Mouse (Mus musculus) bone marrow macrophage, adult 2 months (primary cell): ENCODE data around the gene Epsti1.

Source experiments
- CTCF ChIP-seq: IDR thresholded peaks from 2 replicates; pipeline ENCODE4 v1.5.1; 2012; ENCODE audit warnings: low read depth, mild to moderate bottlenecking, low read length, moderate library complexity
- POLR2A ChIP-seq: IDR thresholded peaks from 2 replicates; pipeline ENCODE4 v1.6.1; 2012; ENCODE audit warnings: mild to moderate bottlenecking, low read depth, low read length, borderline replicate concordance

DNA sequence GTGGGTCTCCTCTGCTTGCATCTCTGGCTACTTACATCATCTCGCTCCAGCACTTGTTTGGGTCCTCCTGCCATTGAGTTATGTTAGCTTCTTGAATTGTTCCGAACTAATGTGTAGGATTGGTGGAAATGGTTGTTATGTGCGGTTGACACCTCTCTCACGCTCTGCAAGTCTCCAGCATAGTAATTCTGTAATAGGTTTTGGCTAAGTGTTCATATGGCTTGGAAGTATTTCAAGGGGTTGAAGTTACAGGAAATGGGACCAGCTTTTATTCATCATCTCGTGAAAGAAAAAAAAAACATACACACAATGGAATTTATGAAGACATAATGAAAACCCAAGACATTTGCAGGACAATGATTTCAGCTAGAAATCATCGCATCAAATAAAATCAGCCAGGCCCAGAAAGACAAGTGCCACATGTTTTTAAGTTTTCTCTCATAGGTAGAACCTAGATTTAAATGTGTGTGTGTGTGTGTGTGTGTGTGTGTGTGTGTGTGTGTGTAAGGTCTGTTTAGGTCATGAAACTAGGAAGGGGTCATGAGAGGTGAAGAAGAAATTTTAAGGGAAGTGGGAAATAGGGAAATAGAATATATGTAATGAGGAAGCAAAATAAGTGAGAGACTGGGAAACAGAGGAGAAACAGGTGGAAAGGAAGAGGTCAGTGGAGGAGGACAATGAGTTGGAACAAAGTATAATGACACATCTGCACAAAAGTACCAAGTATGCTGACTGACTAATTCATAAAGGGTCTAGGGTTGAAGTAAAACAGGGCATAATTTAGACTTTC is 19.2 kb downstream of the Epsti1 start:
- TF ChIP-seq POLR2A (no peak), CTCF (no peak)
